Mouse (Mus musculus) stomach, postnatal 0 days (tissue): ENCODE results near the gene Pigq. TPM values are rescaled to one million over a fixed set of nuclear protein-coding genes. Genes with fewer than 3 reads are reported as not detected.

Experiments used
- ATAC-seq: fragments of 200-750 bp; cut with Nextera tagmentation; 2 replicates; pipeline ENCODE4 v1.8.0; 2017; ENCODE audit not compliant: low FRiP score, low TSS enrichment
- DNase-seq: peaks from one replicate; pipeline ENCODE4 v3.0.0-alpha.2; 2016; ENCODE audit warnings: low spot score
- H3K27ac ChIP-seq: fragments of 300-500 bp; sonication (generic); replicated peaks from 2 replicates; pipeline ENCODE4 v1.5.1; 2014; ENCODE audit warnings: mild to moderate bottlenecking, control low read depth
- H3K27me3 ChIP-seq: fragments of 300-500 bp; sonication (generic); 2 replicates; pipeline ENCODE4 v1.6.1; 2014; ENCODE audit warnings: low read length; ENCODE audit not compliant: control insufficient read depth, insufficient read depth
- H3K36me3 ChIP-seq: fragments of 300-500 bp; sonication (generic); 2 replicates; pipeline ENCODE4 v1.6.1; 2014; ENCODE audit warnings: low read length, mixed read lengths; ENCODE audit not compliant: control insufficient read depth, insufficient read depth
- H3K4me1 ChIP-seq: fragments of 300-500 bp; sonication (generic); replicated peaks from 2 replicates; pipeline ENCODE4 v1.6.1; 2014; ENCODE audit warnings: antibody characterized with exemption; ENCODE audit not compliant: control insufficient read depth, insufficient read depth
- H3K4me2 ChIP-seq: fragments of 300-500 bp; sonication (generic); replicated peaks from 2 replicates; pipeline ENCODE4 v1.6.1; 2014; ENCODE audit warnings: low read depth, mild to moderate bottlenecking, control low read depth, moderate library complexity
- H3K4me3 ChIP-seq: fragments of 300-500 bp; sonication (generic); 2 replicates; pipeline ENCODE4 v1.5.1; 2014; ENCODE audit warnings: low read depth, low read length, control low read depth
- H3K9ac ChIP-seq: fragments of 300-500 bp; sonication (generic); 2 replicates; pipeline ENCODE4 v1.6.1; 2014; ENCODE audit warnings: mild to moderate bottlenecking, low read length, control low read depth, mixed read lengths
- H3K9me3 ChIP-seq: fragments of 300-500 bp; sonication (generic); 2 replicates; pipeline ENCODE4 v1.6.1; 2016; ENCODE audit warnings: low read length; ENCODE audit not compliant: control insufficient read depth
- CTCF ChIP-seq: IDR thresholded peaks from 2 replicates; pipeline ENCODE4 v1.5.1; 2016; ENCODE audit warnings: antibody characterized with exemption, low read depth, mild to moderate bottlenecking, moderate library complexity
- EP300 ChIP-seq: optimal IDR thresholded peaks from 2 replicates; pipeline ENCODE3; 2016; ENCODE audit warnings: antibody characterized with exemption
- WGBS: fragments of 180-500 bp; shearing (Covaris S2); extraction: QIAGEN DNeasy Blood & Tissue Kit; methylation state at CpG from one replicate; pipeline ENCODE4 v1.1.7; 2014; 5-methylcytosine and 5-hydroxymethylcytosine counted together
- polyA plus RNA-seq: library from polyadenylated mRNA; unstranded; fragments of >200 nt; fragmentation: Nextera tagmentation; extraction: Ambion mirVana; gene quantifications from 2 replicates; pipeline ENCODE4 v1.2.1, GENCODE M21; 2015

Gene Pigq
- polyA plus RNA-seq, 1 experiment from 2014 or later: 25.4 TPM

DNA sequence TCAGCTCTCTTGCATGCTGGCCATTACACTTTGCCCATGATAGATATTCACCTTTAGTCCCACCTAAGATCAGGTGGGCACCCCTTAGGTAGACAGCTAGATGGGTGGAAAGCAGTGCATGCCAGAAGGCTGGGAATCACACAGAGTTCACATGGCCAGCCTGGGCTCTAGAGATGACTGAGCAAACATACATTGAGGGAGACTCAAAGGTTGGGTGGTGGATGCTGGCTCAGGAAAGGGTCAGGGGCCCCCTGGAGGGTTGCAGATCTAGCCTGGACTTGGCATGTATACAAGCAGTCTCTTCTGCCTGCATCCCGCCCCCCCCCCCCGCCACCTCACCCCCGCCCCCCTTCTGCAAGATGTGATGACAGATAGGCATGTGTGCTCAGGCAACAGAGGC lies 6.0 kb upstream of the Pigq start:
- Histone ChIP-seq H3K9me3 (no peaks in the 10 kb centered on the region), H3K4me2 (no peak overlapping the region), H3K4me3 (no peak overlapping the region), H3K27me3 (0 out of 2 replicates have a peak, but pooled peaks cover 4% of the 10 kb centered on the region), H3K27ac (no peak overlapping the region), H3K9ac (no peak overlapping the region), H3K36me3 (no peaks in the 10 kb centered on the region), H3K4me1 (no peaks in the 10 kb centered on the region)
- TF ChIP-seq EP300: no peak
- no peak for TF ChIP-seq CTCF
- WGBS: no CpG with 5 or more reads among the region's 3 CpGs
- ATAC-seq: no peak
- DNase-seq: no peak

DNA sequence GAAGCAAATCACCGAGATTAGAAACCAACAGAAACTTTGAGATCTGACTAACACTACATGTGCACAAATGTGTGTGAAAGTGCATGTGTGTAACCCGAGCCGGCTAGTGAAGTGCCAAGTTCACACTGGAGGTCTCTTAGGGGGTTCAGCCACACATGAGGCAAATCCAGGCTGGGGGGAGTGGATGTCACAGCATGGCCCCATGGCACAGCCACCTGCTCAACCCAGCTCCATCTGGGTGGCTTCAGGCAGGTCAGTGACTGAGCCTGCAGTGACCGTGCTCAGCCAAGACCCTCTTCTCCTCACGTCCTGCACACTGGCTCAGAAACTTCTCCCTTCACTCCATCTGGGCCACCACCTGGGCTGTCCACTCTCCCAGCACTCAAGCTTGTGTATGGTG lies 5.2 kb upstream of the Pigq start:
- H3K4me2 ChIP-seq: no peak overlapping the region

DNA sequence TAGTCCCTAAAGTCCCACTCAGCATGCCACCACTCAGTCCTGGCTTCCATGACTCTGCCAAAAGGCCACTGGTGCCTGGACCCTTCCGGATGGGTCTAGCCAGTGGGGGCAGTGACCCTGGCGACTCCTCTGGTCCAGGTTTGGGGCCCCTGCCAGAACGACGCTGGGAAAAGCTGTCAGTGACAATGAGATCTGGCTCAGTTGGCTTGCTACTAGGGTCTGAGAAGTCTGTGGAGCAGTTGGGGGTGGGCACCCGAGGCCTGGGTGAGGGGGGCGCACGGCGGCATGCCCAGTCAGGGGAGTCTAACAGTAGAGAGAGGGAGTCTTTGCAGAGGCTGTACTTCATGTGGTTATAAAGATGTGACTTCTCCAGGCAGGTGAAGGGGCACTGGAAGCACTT lies 3.3 kb upstream of the Pigq start:
- ATAC-seq (no peak), DNase-seq (no peak)
- Histone ChIP-seq H3K27ac (no peak overlapping the region), H3K4me2 (no peak overlapping the region), H3K27me3 (0 out of 2 replicates have a peak, but pooled peaks cover 4% of the 10 kb centered on the region), H3K9me3 (no peaks in the 10 kb centered on the region), H3K4me3 (no peak overlapping the region), H3K9ac (no peak overlapping the region), H3K36me3 (no peaks in the 10 kb centered on the region), H3K4me1 (no peaks in the 10 kb centered on the region)
- 83% methylated on average over 8 of the region's 8 CpGs for WGBS
- TF ChIP-seq CTCF (no peak), EP300 (no peak)

More for the DNA sequence above, 5.2 kb upstream of the Pigq start:
- no peak for ATAC-seq
- DNase-seq: no peak
- Histone ChIP-seq H3K36me3 (no peaks in the 10 kb centered on the region), H3K4me3 (no peak overlapping the region), H3K27ac (no peak overlapping the region), H3K9ac (no peak overlapping the region), H3K4me1 (no peaks in the 10 kb centered on the region), H3K9me3 (no peaks in the 10 kb centered on the region), H3K27me3 (0 out of 2 replicates have a peak, but pooled peaks cover 4% of the 10 kb centered on the region)
- TF ChIP-seq CTCF (no peak), EP300 (no peak)
- 72% methylated on average over 5 of the region's 5 CpGs for WGBS

DNA sequence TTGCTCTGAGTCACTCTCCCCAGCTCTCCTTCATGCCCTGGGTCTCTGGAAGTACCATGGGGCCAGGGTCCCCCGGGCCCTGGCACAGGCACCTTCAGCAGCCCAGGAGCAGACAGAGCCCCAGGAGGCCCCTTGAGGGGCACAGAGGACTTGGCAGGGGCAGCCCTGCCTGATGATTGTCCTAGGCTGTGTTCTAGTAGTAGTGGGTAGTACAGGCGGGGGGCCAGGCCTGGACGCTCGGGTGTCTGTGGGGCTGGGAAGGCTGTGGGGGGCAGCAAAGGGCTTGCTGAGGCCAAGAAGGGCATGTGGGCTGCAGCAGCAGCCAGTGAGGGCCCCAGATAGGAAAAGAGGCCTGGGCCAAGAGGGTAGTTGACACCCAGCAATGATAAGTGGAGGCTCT lies 2.8 kb upstream of the Pigq start:
- Histone ChIP-seq H3K27ac (no peak overlapping the region), H3K9me3 (no peaks in the 10 kb centered on the region), H3K4me1 (no peaks in the 10 kb centered on the region), H3K27me3 (0 out of 2 replicates have a peak, but pooled peaks cover 4% of the 10 kb centered on the region), H3K4me2 (no peak overlapping the region), H3K9ac (no peak overlapping the region), H3K36me3 (no peaks in the 10 kb centered on the region), H3K4me3 (no peak overlapping the region)
- TF ChIP-seq CTCF (no peak), EP300 (no peak)
- no peak for DNase-seq
- 86% methylated on average over 4 of the region's 4 CpGs for WGBS
- no peak for ATAC-seq

DNA sequence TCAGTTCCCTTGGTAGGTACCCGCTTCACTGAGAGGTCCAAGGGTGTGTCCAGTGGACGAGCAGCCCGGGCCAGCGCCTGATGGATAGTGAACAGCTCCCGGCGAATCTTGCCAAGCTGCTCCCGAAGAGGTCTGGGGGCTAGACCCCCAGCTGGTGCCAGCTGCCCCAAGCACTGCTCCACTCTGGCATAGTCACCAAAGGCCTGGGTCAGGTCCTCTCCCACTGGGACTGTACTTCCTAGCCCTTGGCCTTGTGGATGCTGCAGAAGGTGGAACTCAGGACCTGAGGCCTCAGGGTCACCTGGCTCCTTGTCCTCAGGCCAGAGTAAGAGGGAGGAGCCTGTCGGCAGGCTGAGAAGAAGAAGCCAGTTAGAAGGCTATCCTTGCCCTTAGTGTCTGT lies 2.2 kb upstream of the Pigq start:
- H3K4me3 ChIP-seq: no peak overlapping the region
- DNase-seq: no peak
- H3K27me3 ChIP-seq: no peaks in the 10 kb centered on the region
- H3K4me2 ChIP-seq: no peak overlapping the region
- WGBS: 82% methylated on average over 8 of the region's 8 CpGs
- no peaks in the 10 kb centered on the region for H3K9me3 ChIP-seq
- H3K9ac ChIP-seq: no peak overlapping the region
- H3K36me3 ChIP-seq: no peaks in the 10 kb centered on the region
- no peaks in the 10 kb centered on the region for H3K4me1 ChIP-seq
- no peak for ATAC-seq
- no peak overlapping the region for H3K27ac ChIP-seq
- TF ChIP-seq EP300 (no peak), CTCF (no peak)

DNA sequence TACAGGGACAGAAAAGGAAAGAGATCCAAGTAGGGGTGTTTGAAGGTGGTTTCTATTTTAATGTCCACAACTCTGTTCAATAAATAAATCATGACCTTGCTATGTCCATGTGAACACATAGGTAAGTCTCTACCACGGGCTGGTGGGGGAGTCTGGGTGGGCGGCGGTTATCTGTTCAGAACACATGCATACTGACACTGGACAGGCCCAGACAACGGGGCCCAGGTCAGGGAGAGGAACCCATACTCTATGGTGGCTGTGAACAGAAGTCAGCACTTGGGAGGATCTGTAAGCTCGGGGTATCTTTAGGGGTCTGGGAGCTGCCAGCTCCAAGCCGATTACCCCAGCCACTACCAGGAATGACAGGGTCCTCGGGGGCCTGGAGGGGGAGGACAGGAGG lies 1.6 kb upstream of the Pigq start:
- no peak for DNase-seq
- ATAC-seq: no peak
- 60% methylated on average over 7 of the region's 7 CpGs for WGBS
- H3K9me3 ChIP-seq: no peaks in the 10 kb centered on the region
- H3K9ac ChIP-seq: no peak overlapping the region
- H3K27ac ChIP-seq: no peak overlapping the region
- no peak for TF ChIP-seq CTCF
- no peak for TF ChIP-seq EP300
- no peak overlapping the region for H3K4me2 ChIP-seq
- no peaks in the 10 kb centered on the region for H3K27me3 ChIP-seq
- no peaks in the 10 kb centered on the region for H3K36me3 ChIP-seq
- no peaks in the 10 kb centered on the region for H3K4me1 ChIP-seq
- H3K4me3 ChIP-seq: no peak overlapping the region
